Mouse (Mus musculus) forebrain, postnatal 0 days (tissue): Measurements from ENCODE around the gene Anks1. TPM values are rescaled to one million over a fixed set of nuclear protein-coding genes. Genes with fewer than 3 reads are reported as not detected.
A peak's percentile ranks its signal among the peaks of the same experiment; 100 is the strongest.

ENCODE experiments used
- ATAC-seq: fragments of 200-750 bp; cut with Nextera tagmentation; 2 replicates; pipeline ENCODE4 v1.8.0; 2017; ENCODE audit warnings: mild to moderate bottlenecking, moderate library complexity
- DNase-seq: peaks from one replicate; pipeline ENCODE4 v3.0.0-alpha.2; 2015
- H3K27ac ChIP-seq: fragments of 300-500 bp; sonication (generic); 2 replicates; pipeline ENCODE4 v1.5.1; 2014; ENCODE audit warnings: low read depth, mild to moderate bottlenecking, antibody characterized with exemption, low read length, moderate library complexity, mixed read lengths
- H3K27me3 ChIP-seq: fragments of 300-500 bp; sonication (generic); 2 replicates; pipeline ENCODE4 v1.6.1; 2014; ENCODE audit warnings: mild to moderate bottlenecking, low read length, mixed read lengths; ENCODE audit not compliant: insufficient read depth
- H3K36me3 ChIP-seq: fragments of 300-500 bp; sonication (generic); 2 replicates; pipeline ENCODE4 v1.6.1; 2014; ENCODE audit warnings: mild to moderate bottlenecking, moderate library complexity; ENCODE audit not compliant: insufficient read depth
- H3K4me1 ChIP-seq: fragments of 300-500 bp; sonication (generic); 2 replicates; pipeline ENCODE4 v1.6.1; 2014; ENCODE audit warnings: antibody characterized with exemption; ENCODE audit not compliant: insufficient read depth
- H3K4me2 ChIP-seq: fragments of 300-500 bp; sonication (generic); 2 replicates; pipeline ENCODE4 v1.6.1; 2014; ENCODE audit warnings: low read depth, mild to moderate bottlenecking, moderate library complexity
- H3K4me3 ChIP-seq: fragments of 300-500 bp; sonication (generic); 2 replicates; pipeline ENCODE4 v1.5.1; 2014; ENCODE audit warnings: low read depth, low read length, mixed read lengths
- H3K9ac ChIP-seq: fragments of 300-500 bp; sonication (generic); 2 replicates; pipeline ENCODE4 v1.6.1; 2014; ENCODE audit warnings: mild to moderate bottlenecking
- H3K9me3 ChIP-seq: fragments of 300-500 bp; sonication (generic); 2 replicates; pipeline ENCODE4 v1.6.1; 2016; ENCODE audit warnings: low read length
- CTCF ChIP-seq: sonication (generic); IDR thresholded peaks from 2 replicates; pipeline ENCODE4 v1.5.1; 2016; ENCODE audit warnings: antibody characterized with exemption, control low read depth, low read depth
- WGBS: fragments of 180-500 bp; shearing (Covaris S2); extraction: QIAGEN DNeasy Blood & Tissue Kit; methylation state at CpG from one replicate; pipeline ENCODE4 v1.1.7; 2014; 5-methylcytosine and 5-hydroxymethylcytosine counted together
- polyA plus RNA-seq: library from polyadenylated mRNA; unstranded; fragments of >200 nt; fragmentation: Nextera tagmentation; extraction: Ambion mirVana; gene quantifications from 2 replicates; pipeline ENCODE4 v1.2.1, GENCODE M21; 2015
- total RNA-seq: library from RNA; depleted of rRNA; stranded (reverse); fragments of >200 nt; gene quantifications from 2 replicates; pipeline ENCODE4 v1.2.3, GENCODE M21; 2014

Gene Anks1
- total and polyA plus RNA-seq, 2 experiments from 2014 or later, result 21.1 to 67.4 TPM

DNA sequence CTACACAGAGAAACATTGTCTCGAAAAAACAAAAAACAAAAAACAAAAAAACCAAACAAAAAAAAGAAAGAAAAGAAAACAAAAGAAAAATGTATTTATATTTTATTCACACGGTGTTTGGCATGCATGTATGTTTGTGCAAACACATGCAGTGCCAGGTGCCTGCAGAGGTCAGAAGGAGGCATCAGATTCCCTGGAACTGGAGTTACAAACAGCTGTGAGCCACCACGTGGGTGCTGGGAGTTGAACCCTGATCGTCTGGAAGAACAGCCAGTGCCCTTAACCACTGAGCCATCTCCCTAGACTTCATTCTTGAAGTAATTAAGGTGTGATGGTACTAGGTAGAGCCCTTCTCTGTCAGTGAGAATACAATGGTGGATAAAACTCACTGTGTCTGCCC, 57.0 kb downstream of the Anks1 start:
- no peak for DNase-seq
- H3K4me3 ChIP-seq, result no peak overlapping the region
- WGBS, result 72% methylated on average over 4 of the region's 4 CpGs
- H3K36me3 ChIP-seq, result no peaks in the 10 kb centered on the region
- no peak overlapping the region for H3K9ac ChIP-seq
- H3K27ac ChIP-seq, result no peak overlapping the region
- no peaks in the 10 kb centered on the region for H3K4me1 ChIP-seq
- ATAC-seq, result no peak
- H3K4me2 ChIP-seq, result no peak overlapping the region
- no peaks in the 10 kb centered on the region for H3K27me3 ChIP-seq
- H3K9me3 ChIP-seq, result no peaks in the 10 kb centered on the region
- no peak for TF ChIP-seq CTCF

DNA sequence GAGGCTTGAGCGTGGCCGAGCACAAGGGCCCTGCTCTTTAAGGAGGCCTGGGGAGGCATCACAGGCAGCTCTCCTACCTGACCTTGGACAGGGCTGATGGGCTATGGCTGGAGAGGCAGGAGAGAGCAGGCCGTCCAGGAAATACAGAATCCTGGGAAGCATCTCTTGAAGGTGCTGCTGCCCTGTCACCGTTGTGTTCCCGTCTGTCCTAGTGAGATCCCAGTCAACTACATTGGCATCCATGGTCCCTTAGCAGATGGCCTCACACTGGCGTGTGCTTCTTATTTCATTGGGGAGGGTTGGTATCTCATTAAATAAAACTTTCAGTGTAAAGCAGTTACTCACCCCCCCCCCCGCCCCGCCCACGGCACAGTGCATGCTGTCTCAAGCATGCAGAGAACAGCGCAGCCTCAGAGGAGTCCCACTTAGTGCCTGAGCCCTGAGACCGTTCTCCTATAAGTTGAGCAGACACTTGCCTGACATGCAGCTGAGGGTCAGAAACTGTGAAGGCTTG, 57.5 kb downstream of the Anks1 start:
- no peaks in the 10 kb centered on the region for H3K9me3 ChIP-seq
- H3K4me2 ChIP-seq, result no peak overlapping the region
- H3K27me3 ChIP-seq, result no peaks in the 10 kb centered on the region
- no peak overlapping the region for H3K27ac ChIP-seq
- WGBS, result 69% methylated on average over 11 of the region's 11 CpGs
- no peak overlapping the region for H3K9ac ChIP-seq
- no peaks in the 10 kb centered on the region for H3K36me3 ChIP-seq
- no peak overlapping the region for H3K4me3 ChIP-seq
- no peaks in the 10 kb centered on the region for H3K4me1 ChIP-seq
- no peak for TF ChIP-seq CTCF
- DNase-seq (no peak), ATAC-seq (peak; percentile 43; the same call in 1 of the 2 replicates)

DNA sequence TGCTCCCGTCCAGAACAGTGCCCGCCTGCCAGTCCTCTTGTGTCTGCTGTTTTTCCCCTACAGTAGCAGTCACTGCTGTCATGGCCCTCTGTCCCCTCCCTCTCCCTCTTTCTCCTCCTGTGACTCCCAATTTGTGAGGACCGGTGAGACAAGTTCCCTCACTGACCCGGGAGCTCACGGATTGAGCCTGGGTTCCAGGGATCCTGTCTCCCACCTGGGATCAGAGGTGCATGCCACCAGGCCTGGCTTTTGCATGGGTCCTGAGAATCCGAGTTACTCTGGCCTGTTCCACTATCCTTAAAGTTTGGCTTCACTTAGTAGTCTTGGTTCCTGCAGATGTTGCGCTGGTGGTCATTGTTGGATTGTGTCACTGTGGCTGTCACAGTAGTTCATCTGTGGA, 58.4 kb downstream of the Anks1 start:
- no peak for TF ChIP-seq CTCF
- DNase-seq (no peak), ATAC-seq (no peak)
- no peaks in the 10 kb centered on the region for H3K27me3 ChIP-seq
- H3K4me3 ChIP-seq, result no peak overlapping the region
- WGBS, result 88% methylated on average over 7 of the region's 7 CpGs
- H3K9ac ChIP-seq, result no peak overlapping the region
- no peak overlapping the region for H3K27ac ChIP-seq
- 0 out of 2 replicates have a peak, but pooled peaks cover 6% of the 10 kb centered on the region for H3K4me1 ChIP-seq
- no peak overlapping the region for H3K4me2 ChIP-seq
- no peaks in the 10 kb centered on the region; the same call in 1 of the 2 replicates for H3K36me3 ChIP-seq
- no peaks in the 10 kb centered on the region for H3K9me3 ChIP-seq

DNA sequence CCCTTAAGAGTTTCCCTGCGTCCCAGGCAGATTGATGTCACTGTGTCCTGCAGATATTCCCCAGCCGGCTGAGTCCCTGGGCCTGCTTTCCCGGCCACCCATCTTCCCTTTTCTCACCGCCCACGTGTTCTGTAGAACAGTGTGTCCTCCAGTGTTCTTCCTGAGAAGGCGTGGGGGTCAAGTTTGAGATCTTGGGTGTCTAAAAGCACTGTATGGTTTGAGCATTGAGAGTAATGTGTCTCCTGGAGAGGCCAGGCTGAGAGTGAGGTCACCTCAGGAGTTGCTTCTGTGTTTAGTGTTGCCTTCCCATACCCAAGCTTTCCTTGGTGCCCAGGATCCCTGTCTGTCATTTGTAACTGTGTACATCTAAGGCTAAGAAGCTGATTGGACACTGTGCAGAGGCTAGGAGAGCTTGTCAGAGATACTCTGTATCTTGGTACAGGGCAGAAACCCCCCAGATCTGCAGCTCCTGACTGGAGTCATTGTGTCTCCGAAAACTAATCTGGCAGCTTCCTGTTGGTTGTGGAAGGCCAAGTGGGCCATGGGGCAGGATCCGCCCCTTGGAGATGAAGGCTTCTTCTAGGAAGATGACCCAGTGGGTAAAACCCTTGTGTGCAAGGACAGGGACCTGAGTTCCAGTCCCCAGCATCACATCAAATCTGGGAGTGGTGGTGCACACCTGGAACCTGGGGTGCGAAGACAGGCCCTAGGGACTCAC, 59.1 kb downstream of the Anks1 start:
- no peak overlapping the region for H3K9ac ChIP-seq
- no peaks in the 10 kb centered on the region for H3K9me3 ChIP-seq
- no peaks in the 10 kb centered on the region for H3K27me3 ChIP-seq
- DNase-seq (no peak), ATAC-seq (no peak)
- no peak for TF ChIP-seq CTCF
- H3K4me1 ChIP-seq, result 0 out of 2 replicates have a peak, but pooled peaks cover 6% of the 10 kb centered on the region
- no peak overlapping the region for H3K4me3 ChIP-seq
- no peak overlapping the region for H3K27ac ChIP-seq
- 84% methylated on average over 9 of the region's 9 CpGs for WGBS
- H3K4me2 ChIP-seq, result no peak overlapping the region
- H3K36me3 ChIP-seq, result no peaks in the 10 kb centered on the region; the same call in 1 of the 2 replicates

DNA sequence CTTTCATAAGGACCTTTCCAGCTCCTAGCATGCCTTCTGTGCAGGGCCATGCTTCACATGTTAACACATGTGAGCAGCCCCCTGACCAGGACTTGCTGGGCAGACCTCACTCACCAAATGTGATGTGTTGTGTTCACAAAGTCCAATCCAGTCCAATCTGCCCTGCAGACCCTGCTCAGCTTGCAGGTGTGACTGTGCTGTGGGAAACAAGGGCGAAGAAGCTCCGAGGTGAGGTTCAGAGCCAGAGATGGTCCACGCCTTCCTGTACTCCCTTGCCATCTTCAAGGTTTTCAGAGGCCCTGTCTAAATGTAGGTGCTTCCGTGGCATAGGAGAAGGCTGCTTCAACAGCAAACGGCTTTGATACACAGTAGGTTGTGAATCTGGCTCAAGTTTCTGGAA, 59.8 kb downstream of the Anks1 start:
- DNase-seq (no peak), ATAC-seq (no peak)
- Histone ChIP-seq H3K4me3 (no peak overlapping the region), H3K4me1 (0 out of 2 replicates have a peak, but pooled peaks cover 6% of the 10 kb centered on the region), H3K4me2 (no peak overlapping the region), H3K9ac (no peak overlapping the region), H3K27me3 (no peaks in the 10 kb centered on the region), H3K27ac (no peak overlapping the region), H3K9me3 (no peaks in the 10 kb centered on the region), H3K36me3 (no peaks in the 10 kb centered on the region; the same call in 1 of the 2 replicates)
- 93% methylated on average over 5 of the region's 5 CpGs for WGBS
- no peak for TF ChIP-seq CTCF

DNA sequence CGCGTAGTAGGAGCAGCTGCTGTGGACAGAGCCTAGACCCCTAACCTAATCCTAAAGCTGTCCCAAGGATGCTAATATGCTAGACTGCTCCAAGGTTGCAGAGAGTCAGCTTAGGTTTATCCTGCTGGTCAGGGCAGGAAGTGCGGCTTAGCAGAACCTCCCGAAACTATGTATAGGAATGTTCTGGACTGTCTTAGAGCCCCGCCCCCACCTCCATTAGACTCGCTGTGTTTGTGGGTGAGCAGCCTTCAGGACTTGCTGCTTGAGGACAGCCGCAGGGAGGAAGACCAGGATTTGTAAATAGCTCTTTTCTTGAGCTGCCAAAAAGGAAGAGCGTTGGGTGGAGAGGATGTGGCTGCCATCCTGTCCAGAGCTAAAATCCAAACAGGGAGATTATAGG, 60.3 kb downstream of the Anks1 start:
- Histone ChIP-seq H3K36me3 (no peaks in the 10 kb centered on the region; the same call in 1 of the 2 replicates), H3K4me2 (no peak overlapping the region), H3K4me3 (no peak overlapping the region), H3K27ac (no peak overlapping the region), H3K27me3 (no peaks in the 10 kb centered on the region), H3K4me1 (0 out of 2 replicates have a peak, but pooled peaks cover 6% of the 10 kb centered on the region), H3K9ac (no peak overlapping the region), H3K9me3 (no peaks in the 10 kb centered on the region)
- DNase-seq (no peak), ATAC-seq (no peak)
- WGBS, result 78% methylated on average over 8 of the region's 8 CpGs
- TF ChIP-seq CTCF, result peak; percentile 53

DNA sequence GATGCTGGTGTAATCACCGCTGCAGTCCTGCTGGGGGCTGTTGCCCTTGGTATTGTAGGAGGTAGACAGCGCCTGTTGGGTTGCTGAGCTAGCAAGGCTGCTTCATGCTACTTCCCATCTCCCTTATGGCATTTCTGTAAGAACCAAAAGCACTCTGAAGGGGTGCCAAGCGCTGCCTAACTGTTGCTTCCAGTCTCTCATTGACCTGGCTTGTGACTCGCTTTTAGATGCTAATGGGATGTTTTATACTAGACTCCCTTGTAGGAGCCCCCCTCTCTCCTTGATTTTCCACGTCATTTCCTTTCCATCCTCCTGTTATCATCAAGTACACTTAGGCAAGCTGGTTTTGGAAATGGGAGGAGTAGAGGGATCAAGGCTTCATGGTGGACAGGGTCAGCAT, 60.8 kb downstream of the Anks1 start:
- 69% methylated on average over 5 of the region's 5 CpGs for WGBS
- no peak overlapping the region for H3K4me2 ChIP-seq
- H3K27me3 ChIP-seq, result no peaks in the 10 kb centered on the region
- no peak for ATAC-seq
- DNase-seq, result no peak
- no peaks in the 10 kb centered on the region; the same call in 1 of the 2 replicates for H3K36me3 ChIP-seq
- H3K27ac ChIP-seq, result 0 out of 2 replicates have a peak overlapping the region, but pooled peaks have one; percentile 10
- no peaks in the 10 kb centered on the region for H3K9me3 ChIP-seq
- H3K4me1 ChIP-seq, result 0 out of 2 replicates have a peak, but pooled peaks cover 6% of the 10 kb centered on the region
- no peak overlapping the region for H3K4me3 ChIP-seq
- H3K9ac ChIP-seq, result no peak overlapping the region
- TF ChIP-seq CTCF, result no peak
